In the genomic region with DNA sequence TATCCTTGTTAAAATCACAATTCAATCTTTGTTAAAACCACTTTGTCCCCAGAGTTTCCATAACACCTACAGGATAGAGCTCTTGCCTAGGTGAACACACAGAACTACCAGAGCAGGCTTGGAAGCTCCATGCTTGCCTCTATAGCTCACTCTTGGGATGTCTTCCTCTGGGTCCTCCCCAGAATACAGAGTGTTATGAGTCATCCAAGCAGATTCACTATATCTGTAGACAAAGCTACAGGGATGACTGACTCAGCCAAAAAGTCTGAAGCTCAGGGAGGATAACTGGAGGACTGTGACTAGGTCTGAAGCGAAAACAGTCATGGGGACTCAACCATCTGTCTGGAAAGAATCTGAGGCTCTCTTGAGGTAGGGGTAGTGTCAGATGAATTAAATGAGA, we compare ENCODE assay signal across 16 mouse cellular contexts.
DNase-seq lines count a peak whose midpoint lies in the region.
"Had no signal": no experiment of that assay in that cellular context is flagged by ENCODE, and none has a peak within 500 bp of the region (broad histone marks: within the 10 kb centered on the region; RNA-seq: fewer than 3 reads in every experiment).

No protein-coding gene starts in this region.

- DNase-seq in heart, adult 11 months: peak; percentile 42
- DNase-seq in heart, adult 18-20 months: no peak
- DNase-seq in 3T3-L1 (ENCODE audit: low read depth, low spot score): peak; percentile 60
- DNase-seq in NIH3T3 (ENCODE audit: low read depth): peak; percentile 28
- no peak for DNase-seq in kidney, postnatal 14 days
- no peak for DNase-seq in cerebellum, adult 11-12 months
- DNase-seq: adrenal gland, adult 8-10 months; adrenal gland, postnatal 25 days; cerebellum, adult 2 months; cerebellum, adult 9-11 months; cerebellum, postnatal 25 days; forebrain, postnatal 0 days; gastrocnemius, postnatal 10 days; gastrocnemius, postnatal 36 days; heart, adult 2 months; kidney, adult 2 months had no signal

Comparison
In these comparisons a context has a peak if more than half of its experiments do, and no peak if none do; other contexts are left out.
1. DNase-seq: peak in heart, adult 11 months (single experiment), 3T3-L1 (single experiment) and NIH3T3 (single experiment); none in heart, adult 18-20 months (0 of 2), kidney, postnatal 14 days (single experiment) and cerebellum, adult 11-12 months (single experiment).